Mouse (Mus musculus) intestine, embryonic 16.5 days (tissue): ENCODE results near the gene Dapk2. TPM values are rescaled to one million over a fixed set of nuclear protein-coding genes. Genes with fewer than 3 reads are reported as not detected.

Experiments used
- ATAC-seq: fragments of 200-750 bp; cut with Nextera tagmentation; 2 replicates; pipeline ENCODE4 v1.8.0; 2017; ENCODE audit warnings: moderate TSS enrichment, moderate library complexity
- H3K27ac ChIP-seq: fragments of 300-500 bp; sonication (generic); 2 replicates; pipeline ENCODE4 v1.5.1; 2014; ENCODE audit warnings: mild to moderate bottlenecking, low read length
- H3K27me3 ChIP-seq: fragments of 300-500 bp; sonication (generic); replicated peaks from 2 replicates; pipeline ENCODE4 v1.6.1; 2014; ENCODE audit warnings: low read length, control low read depth, mixed read lengths; ENCODE audit not compliant: control insufficient read depth, insufficient read depth
- H3K36me3 ChIP-seq: fragments of 300-500 bp; sonication (generic); 2 replicates; pipeline ENCODE4 v1.6.1; 2014; ENCODE audit warnings: low read length, control low read depth; ENCODE audit not compliant: control insufficient read depth, insufficient read depth
- H3K4me1 ChIP-seq: fragments of 300-500 bp; sonication (generic); 2 replicates; pipeline ENCODE4 v1.6.1; 2014; ENCODE audit warnings: low read length, control low read depth, mixed read lengths; ENCODE audit not compliant: control insufficient read depth, insufficient read depth
- H3K4me2 ChIP-seq: fragments of 300-500 bp; sonication (generic); 2 replicates; pipeline ENCODE4 v1.6.1; 2014; ENCODE audit warnings: low read depth, low read length, control low read depth
- H3K4me3 ChIP-seq: fragments of 300-500 bp; sonication (generic); 2 replicates; pipeline ENCODE4 v1.5.1; 2014; ENCODE audit warnings: mild to moderate bottlenecking, low read length
- H3K9ac ChIP-seq: fragments of 300-500 bp; sonication (generic); 2 replicates; pipeline ENCODE4 v1.6.1; 2014; ENCODE audit warnings: low read depth, low read length
- H3K9me3 ChIP-seq: fragments of 300-500 bp; sonication (generic); 2 replicates; pipeline ENCODE4 v1.6.1; 2016; ENCODE audit warnings: low read length, control low read depth; ENCODE audit not compliant: control insufficient read depth
- WGBS: fragments of 180-500 bp; shearing (Covaris S2); extraction: QIAGEN DNeasy Blood & Tissue Kit; methylation state at CpG from one replicate; pipeline ENCODE4 v1.1.7; 2014; 5-methylcytosine and 5-hydroxymethylcytosine counted together
- polyA plus RNA-seq: library from polyadenylated mRNA; unstranded; fragments of >200 nt; fragmentation: Nextera tagmentation; extraction: Ambion mirVana; gene quantifications from 2 replicates; pipeline ENCODE4 v1.2.1, GENCODE M21; 2015

Gene Dapk2
- polyA plus RNA-seq, 1 experiment from 2014 or later = 8.0 TPM

- Histone ChIP-seq H3K27me3 (no peaks in the 10 kb centered on the region), H3K36me3 (no peaks in the 10 kb centered on the region), H3K4me3 (no peak overlapping the region), H3K4me2 (no peak overlapping the region), H3K9ac (no peak overlapping the region), H3K27ac (no peak overlapping the region), H3K9me3 (no peaks in the 10 kb centered on the region), H3K4me1 (peaks cover 9% of the 10 kb centered on the region)
- no peak for ATAC-seq
- WGBS = 71% methylated on average over 7 of the region's 7 CpGs
Measured at GRCm38 (mm10) chr9:66231820-66232479, 73.9 kb downstream of the Dapk2 start.

- Histone ChIP-seq H3K4me3 (no peak overlapping the region), H3K9ac (no peak overlapping the region), H3K9me3 (no peaks in the 10 kb centered on the region), H3K4me1 (peaks cover 9% of the 10 kb centered on the region), H3K4me2 (no peak overlapping the region), H3K36me3 (no peaks in the 10 kb centered on the region), H3K27ac (no peak overlapping the region), H3K27me3 (no peaks in the 10 kb centered on the region)
- WGBS = 73% methylated on average over 2 of the region's 2 CpGs
- no peak for ATAC-seq
Measured at GRCm38 (mm10) chr9:66236615-66237014, 78.6 kb downstream of the Dapk2 start.

DNA sequence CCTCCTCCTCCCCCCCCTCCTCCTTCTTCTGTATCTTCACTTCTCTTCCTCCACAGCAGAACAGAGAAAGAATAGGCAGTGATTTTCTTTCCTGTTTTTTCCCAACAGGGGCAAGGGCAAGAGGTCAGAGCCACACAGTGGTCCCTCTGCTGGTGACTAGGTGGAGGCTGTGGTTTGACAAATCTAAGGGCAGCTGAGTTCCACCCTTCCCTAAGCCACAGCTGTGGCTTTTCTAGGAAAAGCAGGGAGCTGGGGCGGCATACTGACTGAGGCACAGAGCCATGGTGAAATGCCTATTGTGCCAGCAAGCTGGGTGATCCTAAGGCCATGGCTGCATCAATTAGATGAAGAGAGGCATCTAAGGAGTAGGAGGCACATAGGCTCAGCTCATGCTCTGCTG, 79.7 kb downstream of the Dapk2 start:
- H3K4me1 ChIP-seq = peaks cover 9% of the 10 kb centered on the region
- H3K36me3 ChIP-seq = no peaks in the 10 kb centered on the region
- H3K9me3 ChIP-seq = no peaks in the 10 kb centered on the region
- no peak for ATAC-seq
- 81% methylated on average over 1 of the region's 1 CpGs for WGBS
- H3K27ac ChIP-seq = no peak overlapping the region
- no peaks in the 10 kb centered on the region for H3K27me3 ChIP-seq
- H3K9ac ChIP-seq = no peak overlapping the region
- no peak overlapping the region for H3K4me2 ChIP-seq
- no peak overlapping the region for H3K4me3 ChIP-seq

- H3K4me3 ChIP-seq = no peak overlapping the region
- H3K9me3 ChIP-seq = no peaks in the 10 kb centered on the region
- WGBS = 73% methylated on average over 7 of the region's 7 CpGs
- H3K27me3 ChIP-seq = no peaks in the 10 kb centered on the region
- ATAC-seq = no peak
- 0 out of 2 replicates have a peak, but pooled peaks cover 2% of the 10 kb centered on the region for H3K4me1 ChIP-seq
- H3K9ac ChIP-seq = no peak overlapping the region
- no peaks in the 10 kb centered on the region for H3K36me3 ChIP-seq
- H3K27ac ChIP-seq = no peak overlapping the region
- no peak overlapping the region for H3K4me2 ChIP-seq
Measured at GRCm38 (mm10) chr9:66239173-66239572, 81.2 kb downstream of the Dapk2 start.

DNA sequence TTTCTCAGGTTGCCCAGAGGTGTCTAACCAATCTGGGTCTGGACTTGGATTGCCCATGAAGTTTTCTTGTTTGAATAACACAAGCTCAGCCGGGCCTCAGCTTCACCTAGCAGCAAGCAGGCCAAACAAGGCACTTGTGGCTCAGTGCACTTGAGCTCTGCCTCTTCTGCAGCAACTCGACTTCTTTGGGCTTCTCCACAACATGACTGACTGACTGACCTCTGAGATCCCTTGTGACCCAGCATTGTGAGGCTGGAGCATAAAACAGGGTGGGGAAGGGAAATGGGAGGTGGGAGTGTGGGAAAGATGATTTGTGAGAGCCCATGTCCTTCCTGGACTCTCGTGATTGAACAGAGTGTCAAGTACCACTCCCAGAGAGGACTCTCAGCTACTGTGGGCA, 81.7 kb downstream of the Dapk2 start:
- Histone ChIP-seq H3K36me3 (no peaks in the 10 kb centered on the region), H3K9ac (no peak overlapping the region), H3K9me3 (no peaks in the 10 kb centered on the region), H3K4me1 (0 out of 2 replicates have a peak, but pooled peaks cover 2% of the 10 kb centered on the region), H3K27me3 (no peaks in the 10 kb centered on the region), H3K4me2 (no peak overlapping the region), H3K4me3 (no peak overlapping the region), H3K27ac (no peak overlapping the region)
- 55% methylated on average over 3 of the region's 3 CpGs for WGBS
- no peak for ATAC-seq

DNA sequence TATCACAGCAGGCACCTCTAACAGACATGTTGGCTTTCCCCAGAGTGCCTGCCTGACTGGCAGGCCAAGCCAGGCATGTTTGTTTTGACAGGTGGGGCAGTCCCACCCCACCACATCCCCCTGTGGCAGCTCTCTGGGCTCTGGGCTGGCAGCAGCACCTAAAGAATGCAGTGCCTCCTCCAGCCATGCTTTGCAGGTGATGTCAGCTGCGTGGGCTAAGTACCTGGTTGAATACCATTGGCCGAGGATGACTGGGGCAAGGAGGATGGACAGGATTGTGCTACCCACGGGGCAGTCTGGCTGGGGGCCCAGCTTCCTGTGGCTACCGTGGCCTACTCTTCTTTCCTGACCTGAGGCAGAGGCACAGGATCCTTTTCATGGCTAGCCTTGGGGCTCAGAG, 82.5 kb downstream of the Dapk2 start:
- H3K9ac ChIP-seq = no peak overlapping the region
- no peak overlapping the region for H3K4me3 ChIP-seq
- no peak for ATAC-seq
- no peaks in the 10 kb centered on the region for H3K27me3 ChIP-seq
- H3K4me1 ChIP-seq = 0 out of 2 replicates have a peak, but pooled peaks cover 2% of the 10 kb centered on the region
- WGBS = 66% methylated on average over 4 of the region's 4 CpGs
- H3K27ac ChIP-seq = no peak overlapping the region
- H3K4me2 ChIP-seq = no peak overlapping the region
- H3K9me3 ChIP-seq = no peaks in the 10 kb centered on the region
- H3K36me3 ChIP-seq = no peaks in the 10 kb centered on the region

DNA sequence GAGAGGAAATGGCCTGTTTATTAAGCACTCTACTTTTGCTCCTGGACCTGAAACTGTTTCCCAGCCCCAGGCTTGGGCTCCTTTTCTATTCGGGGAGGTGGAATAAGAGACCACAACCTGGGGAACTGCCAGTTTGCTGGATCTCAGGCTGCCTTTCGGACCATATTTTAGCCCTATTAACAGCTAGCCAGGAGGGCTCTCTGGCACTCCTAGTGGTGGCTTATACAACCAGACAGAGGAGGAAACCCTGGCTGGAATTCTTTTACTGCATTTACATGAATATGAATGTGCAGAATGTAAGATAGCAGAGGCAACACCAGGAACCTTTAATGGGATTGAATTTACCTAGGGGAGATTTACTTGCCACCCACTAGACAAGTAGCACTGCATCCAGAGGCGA, 83.0 kb downstream of the Dapk2 start:
- 0 out of 2 replicates have a peak, but pooled peaks have one; percentile 53 for ATAC-seq
- H3K9ac ChIP-seq = no peak overlapping the region
- no peaks in the 10 kb centered on the region for H3K9me3 ChIP-seq
- H3K27me3 ChIP-seq = no peaks in the 10 kb centered on the region
- no peak overlapping the region for H3K4me2 ChIP-seq
- H3K4me1 ChIP-seq = 0 out of 2 replicates have a peak, but pooled peaks cover 2% of the 10 kb centered on the region
- H3K27ac ChIP-seq = no peak overlapping the region
- 64% methylated on average over 3 of the region's 3 CpGs for WGBS
- no peaks in the 10 kb centered on the region for H3K36me3 ChIP-seq
- H3K4me3 ChIP-seq = no peak overlapping the region

DNA sequence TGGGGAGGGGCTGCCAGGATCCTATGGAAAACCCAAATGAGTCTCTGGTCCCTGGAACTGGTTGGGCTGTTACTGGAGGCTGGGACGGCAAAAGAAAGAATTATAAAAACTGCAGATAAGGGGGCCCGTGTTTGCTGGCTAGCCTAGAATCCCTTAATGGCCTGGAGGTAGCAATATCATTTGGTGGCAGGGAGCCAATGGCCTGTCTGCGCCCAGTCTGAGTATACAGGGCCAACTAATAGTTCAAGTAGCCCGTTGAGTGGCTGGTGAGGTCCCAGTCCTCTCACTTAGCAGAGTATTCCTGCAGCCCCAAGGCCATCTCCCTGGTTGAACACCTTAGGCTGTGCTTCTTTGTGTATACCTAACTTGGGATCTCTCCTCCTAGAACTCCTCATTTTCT, 83.7 kb downstream of the Dapk2 start:
- no peak overlapping the region for H3K4me2 ChIP-seq
- no peak overlapping the region for H3K9ac ChIP-seq
- no peaks in the 10 kb centered on the region for H3K36me3 ChIP-seq
- no peak for ATAC-seq
- no peaks in the 10 kb centered on the region for H3K9me3 ChIP-seq
- 0 out of 2 replicates have a peak, but pooled peaks cover 2% of the 10 kb centered on the region for H3K4me1 ChIP-seq
- 66% methylated on average over 4 of the region's 4 CpGs for WGBS
- H3K27me3 ChIP-seq = no peaks in the 10 kb centered on the region
- no peak overlapping the region for H3K27ac ChIP-seq
- H3K4me3 ChIP-seq = no peak overlapping the region

- no peaks in the 10 kb centered on the region for H3K27me3 ChIP-seq
- H3K4me3 ChIP-seq = no peak overlapping the region
- no peak overlapping the region for H3K27ac ChIP-seq
- H3K4me2 ChIP-seq = no peak overlapping the region
- H3K9ac ChIP-seq = no peak overlapping the region
- ATAC-seq = no peak
- 66% methylated on average over 4 of the region's 4 CpGs for WGBS
- H3K36me3 ChIP-seq = no peaks in the 10 kb centered on the region
- H3K4me1 ChIP-seq = 0 out of 2 replicates have a peak, but pooled peaks cover 2% of the 10 kb centered on the region
- H3K9me3 ChIP-seq = no peaks in the 10 kb centered on the region
Measured at GRCm38 (mm10) chr9:66243240-66243639, 85.2 kb downstream of the Dapk2 start.

DNA sequence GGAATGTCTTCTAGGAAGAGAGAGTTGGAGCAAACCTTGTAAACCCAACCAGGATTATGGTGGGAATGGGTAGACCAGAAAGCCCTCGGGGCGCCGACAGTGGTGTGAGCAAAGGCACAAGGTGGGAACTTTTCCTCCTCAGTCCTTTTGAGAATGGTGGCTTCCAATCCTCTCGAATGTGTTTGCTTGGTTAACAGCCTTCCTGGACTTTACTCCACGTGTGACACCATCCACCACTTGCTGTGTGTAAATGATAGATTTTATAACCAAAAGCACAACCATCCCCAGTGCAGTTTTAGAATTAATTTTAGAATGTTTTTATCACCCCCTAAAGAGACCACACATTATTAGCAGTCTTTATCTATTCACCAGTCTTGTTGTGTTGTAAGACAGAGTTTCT, 86.1 kb downstream of the Dapk2 start:
- no peak overlapping the region for H3K9ac ChIP-seq
- H3K36me3 ChIP-seq = no peaks in the 10 kb centered on the region
- no peaks in the 10 kb centered on the region for H3K9me3 ChIP-seq
- H3K4me1 ChIP-seq = 0 out of 2 replicates have a peak, but pooled peaks cover 2% of the 10 kb centered on the region
- no peak overlapping the region for H3K4me2 ChIP-seq
- ATAC-seq = no peak
- H3K27me3 ChIP-seq = no peaks in the 10 kb centered on the region
- no peak overlapping the region for H3K27ac ChIP-seq
- 91% methylated on average over 5 of the region's 5 CpGs for WGBS
- no peak overlapping the region for H3K4me3 ChIP-seq
